Mouse (Mus musculus) ES-E14 (cell line): ENCODE measurements around the gene Pdzd2.

Source experiments
- CHD2 ChIP-seq: IDR thresholded peaks from 2 replicates; pipeline ENCODE4 v1.6.1; 2014; ENCODE audit warnings: mild to moderate bottlenecking, low read depth, low read length, inconsistent platforms
- HCFC1 ChIP-seq: IDR thresholded peaks from 2 replicates; pipeline ENCODE4 v1.6.1; 2012; ENCODE audit warnings: low read length, inconsistent platforms, borderline replicate concordance; ENCODE audit not compliant: insufficient read depth
- MAFK ChIP-seq: IDR thresholded peaks from 2 replicates; pipeline ENCODE4 v1.6.1; 2014; ENCODE audit warnings: mild to moderate bottlenecking, low read depth, low read length, inconsistent platforms; ENCODE audit not compliant: insufficient read depth
- ZC3H11A ChIP-seq: IDR thresholded peaks from 2 replicates; pipeline ENCODE4 v1.6.1; 2012; ENCODE audit warnings: low read depth, mild to moderate bottlenecking, inconsistent platforms, low read length, borderline replicate concordance
- ZNF384 ChIP-seq: IDR thresholded peaks from 2 replicates; pipeline ENCODE4 v1.6.1; 2012; ENCODE audit warnings: low read depth, low read length, inconsistent platforms

DNA sequence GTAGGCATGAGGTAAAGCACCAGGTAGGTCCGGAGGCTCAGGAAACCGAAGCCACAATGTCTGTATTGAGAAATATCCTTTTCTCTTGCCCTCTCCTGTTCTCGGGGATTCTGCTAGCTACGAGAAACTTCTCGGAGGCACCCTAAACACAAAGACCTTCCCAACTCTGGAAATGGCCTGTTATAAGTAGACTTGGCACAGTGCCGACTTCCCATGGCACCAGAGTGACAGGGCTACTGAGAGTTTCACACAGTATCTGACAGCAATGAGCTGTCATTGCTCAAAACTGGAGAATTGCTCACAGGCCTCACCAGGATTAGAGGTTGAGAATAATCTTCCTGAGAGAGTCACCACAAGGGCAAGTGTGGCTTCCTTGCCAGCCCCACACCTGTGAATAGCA lies 21.0 kb upstream of the Pdzd2 start:
- TF ChIP-seq ZNF384 (no peak), CHD2 (no peak), MAFK (no peak), HCFC1 (no peak), ZC3H11A (no peak)
